Mouse (Mus musculus) bone marrow macrophage, adult 2 months (primary cell): ENCODE results near the gene Rad18.

Source experiments
- CTCF ChIP-seq: IDR thresholded peaks from 2 replicates; pipeline ENCODE4 v1.5.1; 2012; ENCODE audit warnings: low read depth, mild to moderate bottlenecking, low read length, moderate library complexity
- POLR2A ChIP-seq: IDR thresholded peaks from 2 replicates; pipeline ENCODE4 v1.6.1; 2012; ENCODE audit warnings: mild to moderate bottlenecking, low read depth, low read length, borderline replicate concordance

DNA sequence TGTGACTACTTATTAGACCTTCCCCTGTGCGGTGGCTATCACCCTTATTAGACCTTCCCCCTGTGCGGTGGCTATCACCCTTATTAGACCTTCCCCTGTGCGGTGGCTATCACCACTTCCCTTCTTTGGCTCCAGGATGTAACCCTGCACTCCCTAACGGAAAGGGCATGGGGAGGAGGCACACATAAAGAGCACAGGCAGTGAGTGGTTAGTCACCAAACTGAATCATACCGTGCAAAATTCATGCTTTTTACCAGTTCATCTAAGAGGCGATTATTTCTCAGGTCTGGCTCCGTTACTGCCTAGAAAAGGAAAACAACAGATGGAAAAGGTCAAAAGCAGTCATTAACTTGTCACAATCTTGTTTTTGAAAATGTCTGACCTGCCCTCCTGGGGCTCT lies 10.0 kb downstream of the Rad18 start:
- TF ChIP-seq CTCF, result no peak
- TF ChIP-seq POLR2A, result no peak
